Mouse (Mus musculus) neural tube, embryonic 11.5 days (tissue): ENCODE data around the gene Traf3. TPM values are rescaled to one million over a fixed set of nuclear protein-coding genes. Genes with fewer than 3 reads are reported as not detected.

Source experiments
- ATAC-seq: fragments of 200-750 bp; cut with Nextera tagmentation; 2 replicates; pipeline ENCODE4 v1.8.0; 2017; ENCODE audit warnings: moderate number of reproducible peaks, mild to moderate bottlenecking, moderate TSS enrichment, moderate library complexity; ENCODE audit not compliant: insufficient read depth, low FRiP score, low TSS enrichment
- DNase-seq: peaks from one replicate; pipeline ENCODE4 v3.0.0-alpha.2; 2015; ENCODE audit warnings: low spot score
- H3K27ac ChIP-seq: fragments of 300-500 bp; sonication (generic); 2 replicates; pipeline ENCODE4 v1.5.1; 2014; ENCODE audit warnings: low read depth, mild to moderate bottlenecking, low read length
- H3K27me3 ChIP-seq: fragments of 300-500 bp; sonication (generic); 2 replicates; pipeline ENCODE4 v1.6.1; 2014; ENCODE audit warnings: mild to moderate bottlenecking, low read length, mixed read lengths; ENCODE audit not compliant: control insufficient read depth, insufficient read depth
- H3K36me3 ChIP-seq: fragments of 300-500 bp; sonication (generic); 2 replicates; pipeline ENCODE4 v1.6.1; 2014; ENCODE audit warnings: mild to moderate bottlenecking, low read length, moderate library complexity, mixed read lengths; ENCODE audit not compliant: control insufficient read depth, insufficient read depth
- H3K4me1 ChIP-seq: fragments of 300-500 bp; sonication (generic); 2 replicates; pipeline ENCODE4 v1.6.1; 2014; ENCODE audit warnings: low read length, mixed read lengths; ENCODE audit not compliant: control insufficient read depth, insufficient read depth
- H3K4me2 ChIP-seq: fragments of 300-500 bp; sonication (generic); 2 replicates; pipeline ENCODE4 v1.6.1; 2014; ENCODE audit warnings: low read depth, mild to moderate bottlenecking, moderate library complexity
- H3K4me3 ChIP-seq: fragments of 300-500 bp; sonication (generic); 2 replicates; pipeline ENCODE4 v1.5.1; 2014; ENCODE audit warnings: low read depth, low read length
- H3K9ac ChIP-seq: fragments of 300-500 bp; sonication (generic); 2 replicates; pipeline ENCODE4 v1.6.1; 2014; ENCODE audit warnings: mild to moderate bottlenecking, low read length
- H3K9me3 ChIP-seq: fragments of 300-500 bp; sonication (generic); 2 replicates; pipeline ENCODE4 v1.6.1; 2016; ENCODE audit warnings: low read length; ENCODE audit not compliant: control insufficient read depth
- WGBS: fragments of 180-500 bp; shearing (Covaris S2); extraction: QIAGEN DNeasy Blood & Tissue Kit; methylation state at CpG from one replicate; pipeline ENCODE4 v1.1.7; 2014; 5-methylcytosine and 5-hydroxymethylcytosine counted together
- polyA plus RNA-seq: library from polyadenylated mRNA; unstranded; fragments of >200 nt; fragmentation: Nextera tagmentation; extraction: Ambion mirVana; gene quantifications from 2 replicates; pipeline ENCODE4 v1.2.1, GENCODE M21; 2014

Gene Traf3
- polyA plus RNA-seq, 1 experiment from 2014 or later: 16.2 TPM

- no peak overlapping the region for H3K9ac ChIP-seq
Measured at GRCm38 (mm10) chr12:111161943-111162311, 4.2 kb upstream of the Traf3 start.

GRCm38 (mm10) chr12:111162312-111163061, 3.7 kb upstream of the Traf3 start:
- H3K4me3 ChIP-seq: no peak overlapping the region
- H3K27ac ChIP-seq: peak overlapping the region; percentile 58; the same call in 1 of the 2 replicates
- ATAC-seq: no peak

More at GRCm38 (mm10) chr12:111161943-111162311, 4.2 kb upstream of the Traf3 start:
- Histone ChIP-seq H3K36me3 (no peaks in the 10 kb centered on the region), H3K4me1 (peaks cover 13% of the 10 kb centered on the region), H3K27ac (no peak overlapping the region), H3K9me3 (no peaks in the 10 kb centered on the region), H3K4me2 (peak overlapping the region; percentile 34; the same call in 1 of the 2 replicates), H3K27me3 (no peaks in the 10 kb centered on the region), H3K4me3 (no peak overlapping the region)
- DNase-seq: no peak
- 31% methylated on average over 7 of the region's 7 CpGs for WGBS
- ATAC-seq: no peak

DNA sequence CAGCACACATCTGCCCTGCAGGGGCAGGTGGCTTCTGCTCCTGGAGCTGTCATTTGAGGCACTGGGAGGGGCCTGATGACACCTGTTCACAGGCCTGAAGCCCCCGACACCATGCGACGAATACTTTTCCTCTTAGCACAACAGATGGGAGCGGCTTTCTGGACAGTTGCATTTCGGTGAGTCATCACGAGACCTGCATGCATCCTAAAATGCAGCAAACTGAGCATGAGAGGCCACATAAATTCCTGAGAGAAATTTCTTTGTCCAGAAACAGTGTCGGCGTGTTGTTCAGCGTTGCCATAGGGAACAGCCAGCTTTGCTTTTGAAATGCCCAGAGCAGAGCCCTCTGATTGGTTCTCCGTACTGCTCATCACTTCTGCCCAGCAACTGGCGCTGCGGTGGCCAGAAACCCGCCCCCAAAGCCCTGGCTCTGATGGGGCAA, 1.8 kb upstream of the Traf3 start:
- H3K9me3 ChIP-seq: no peaks in the 10 kb centered on the region
- peak overlapping the region; percentile 84 for H3K27ac ChIP-seq
- peak; percentile 89 for ATAC-seq
- H3K4me2 ChIP-seq: peak overlapping the region; percentile 55
- peak overlapping the region; percentile 22 for H3K4me3 ChIP-seq
- peaks cover 23% of the 10 kb centered on the region for H3K4me1 ChIP-seq
- 2% methylated on average over 13 of the region's 13 CpGs for WGBS
- peak overlapping the region; percentile 59 for H3K9ac ChIP-seq
- H3K27me3 ChIP-seq: no peaks in the 10 kb centered on the region
- no peaks in the 10 kb centered on the region for H3K36me3 ChIP-seq
- peak; percentile 89 for DNase-seq

More at GRCm38 (mm10) chr12:111162312-111163061, 3.7 kb upstream of the Traf3 start:
- WGBS: 11% methylated on average over 16 of the region's 16 CpGs
- no peaks in the 10 kb centered on the region for H3K27me3 ChIP-seq
- H3K36me3 ChIP-seq: no peaks in the 10 kb centered on the region
- peak; percentile 70 for DNase-seq
- peak overlapping the region; percentile 34 for H3K4me2 ChIP-seq
- no peaks in the 10 kb centered on the region for H3K9me3 ChIP-seq
- peak overlapping the region; percentile 38 for H3K9ac ChIP-seq
- peaks cover 13% of the 10 kb centered on the region for H3K4me1 ChIP-seq

- peaks cover 23% of the 10 kb centered on the region for H3K4me1 ChIP-seq
Measured at GRCm38 (mm10) chr12:111165146-111165812, 891 bp upstream of the Traf3 start.

DNA sequence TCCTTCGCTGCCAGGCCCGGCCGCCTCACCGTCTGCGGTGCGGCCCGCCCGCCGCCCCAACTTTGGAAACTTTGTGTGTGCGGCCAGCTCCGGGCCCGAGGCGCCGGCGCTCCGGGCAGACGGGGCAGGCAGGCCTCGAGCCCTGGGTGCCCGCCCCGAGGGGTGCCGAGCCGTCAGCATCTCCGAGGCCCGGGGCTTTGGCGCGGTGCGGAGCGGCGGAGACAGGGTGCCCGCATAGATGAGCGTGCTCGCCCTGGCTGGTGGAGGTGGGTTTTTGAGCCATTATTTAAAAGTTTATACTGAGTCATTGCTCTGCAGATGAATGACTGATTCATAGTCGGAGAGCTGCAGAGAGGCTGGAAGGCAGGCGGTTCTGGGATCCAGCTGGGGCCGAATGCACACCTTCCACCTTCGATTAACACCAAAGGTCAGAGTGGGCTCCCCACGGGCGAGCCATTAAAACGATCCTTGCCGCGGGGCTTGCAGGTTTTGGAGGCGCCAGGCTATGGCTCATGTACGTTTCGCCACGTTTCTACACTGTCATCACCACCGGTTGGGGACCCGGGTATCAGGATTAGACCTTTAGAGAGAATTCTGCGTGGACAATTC, 615 bp downstream of the Traf3 start:
- Histone ChIP-seq H3K9me3 (no peaks in the 10 kb centered on the region), H3K4me3 (peak overlapping the region; percentile 90), H3K27ac (peak overlapping the region; percentile 90), H3K9ac (peak overlapping the region; percentile 85), H3K27me3 (no peaks in the 10 kb centered on the region), H3K36me3 (no peaks in the 10 kb centered on the region), H3K4me1 (peaks cover 23% of the 10 kb centered on the region), H3K4me2 (peak overlapping the region; percentile 61)
- under 1% methylated on average over 48 of the region's 48 CpGs for WGBS
- 0 out of 2 replicates have a peak, but pooled peaks have one; percentile 8 for ATAC-seq
- DNase-seq: peak; percentile 54

More at GRCm38 (mm10) chr12:111165146-111165812, 891 bp upstream of the Traf3 start:
- Histone ChIP-seq H3K27ac (peak overlapping the region; percentile 90), H3K4me2 (peak overlapping the region; percentile 61), H3K36me3 (no peaks in the 10 kb centered on the region), H3K9ac (peak overlapping the region; percentile 85), H3K9me3 (no peaks in the 10 kb centered on the region), H3K4me3 (no peak overlapping the region; the same call in 1 of the 2 replicates), H3K27me3 (no peaks in the 10 kb centered on the region)
- 66% methylated on average over 10 of the region's 10 CpGs for WGBS
- ATAC-seq: peak; percentile 21; the same call in 1 of the 2 replicates
- DNase-seq: peak; percentile 50

GRCm38 (mm10) chr12:111168891-111169290, 2.7 kb downstream of the Traf3 start:
- Histone ChIP-seq H3K4me2 (no peak overlapping the region), H3K4me3 (no peak overlapping the region), H3K36me3 (no peaks in the 10 kb centered on the region), H3K9ac (no peak overlapping the region), H3K27ac (no peak overlapping the region), H3K4me1 (peaks cover 20% of the 10 kb centered on the region), H3K27me3 (no peaks in the 10 kb centered on the region), H3K9me3 (no peaks in the 10 kb centered on the region)
- 91% methylated on average over 4 of the region's 4 CpGs for WGBS
- no peak for DNase-seq
- ATAC-seq: no peak

GRCm38 (mm10) chr12:111178772-111179171, 12.6 kb downstream of the Traf3 start:
- no peaks in the 10 kb centered on the region for H3K27me3 ChIP-seq
- 69% methylated on average over 4 of the region's 4 CpGs for WGBS

GRCm38 (mm10) chr12:111181848-111182247, 15.7 kb downstream of the Traf3 start:
- no peaks in the 10 kb centered on the region for H3K27me3 ChIP-seq
- H3K4me2 ChIP-seq: no peak overlapping the region
- WGBS: 89% methylated on average over 5 of the region's 5 CpGs
- no peaks in the 10 kb centered on the region for H3K4me1 ChIP-seq
- H3K36me3 ChIP-seq: no peaks in the 10 kb centered on the region
- no peak overlapping the region for H3K27ac ChIP-seq
- H3K9ac ChIP-seq: no peak overlapping the region
- H3K4me3 ChIP-seq: no peak overlapping the region
- DNase-seq (no peak), ATAC-seq (no peak)
- H3K9me3 ChIP-seq: no peaks in the 10 kb centered on the region

More at GRCm38 (mm10) chr12:111178772-111179171, 12.6 kb downstream of the Traf3 start:
- no peaks in the 10 kb centered on the region for H3K4me1 ChIP-seq
- no peak overlapping the region for H3K27ac ChIP-seq
- no peak overlapping the region for H3K9ac ChIP-seq
- H3K4me3 ChIP-seq: no peak overlapping the region
- no peak for ATAC-seq
- no peaks in the 10 kb centered on the region for H3K9me3 ChIP-seq
- H3K4me2 ChIP-seq: no peak overlapping the region
- DNase-seq: no peak
- H3K36me3 ChIP-seq: no peaks in the 10 kb centered on the region
